Mouse (Mus musculus) cerebellum, adult 2 months (tissue): ENCODE measurements at regions not wholly inside any gene's neighbourhood (a gene's known extent, or its start where the extent isn't known, plus 50 kb on each side); places are given as distances from the start of the nearest gene placed in this dataset.

Experiments
- DNase-seq, 2 experiments: peaks; one replicate each; pipeline ENCODE4 v3.0.0; 2021
- H3K27ac ChIP-seq: fragments of 200-500 bp; 2 replicates; pipeline ENCODE4 v1.5.1; 2012; ENCODE audit warnings: low read length, control low read depth, inconsistent platforms; ENCODE audit not compliant: insufficient read depth
- H3K27me3 ChIP-seq: fragments of 200-500 bp; 2 replicates; pipeline ENCODE4 v1.6.1; 2012; ENCODE audit warnings: inconsistent platforms, mild to moderate bottlenecking, low read length, moderate library complexity; ENCODE audit not compliant: control insufficient read depth, insufficient read depth
- H3K4me1 ChIP-seq: fragments of 200-500 bp; 2 replicates; pipeline ENCODE4 v1.6.1; 2011; ENCODE audit warnings: low read length; ENCODE audit not compliant: control insufficient read depth, insufficient read depth
- H3K4me3 ChIP-seq: fragments of 200-500 bp; replicated peaks from 2 replicates; pipeline ENCODE3; 2011; ENCODE audit warnings: mild to moderate bottlenecking, low read depth, low read length, control low read depth; ENCODE audit not compliant: insufficient read depth
- CTCF ChIP-seq: fragments of 200-500 bp; IDR thresholded peaks from 2 replicates; pipeline ENCODE4 v1.5.1; 2011; ENCODE audit warnings: low read depth, mild to moderate bottlenecking, control low read depth, low read length, moderate library complexity, borderline replicate concordance; ENCODE audit not compliant: insufficient read depth
- POLR2A ChIP-seq: fragments of 200-500 bp; IDR thresholded peaks from 2 replicates; pipeline ENCODE4 v1.6.1; 2011; ENCODE audit warnings: low read length, control low read depth, borderline replicate concordance; ENCODE audit not compliant: insufficient read depth
- WGBS: fragments of 180-500 bp; shearing (Covaris S2); methylation state at CpG from one replicate; pipeline ENCODE4 v1.1.7; 2018; 5-methylcytosine and 5-hydroxymethylcytosine counted together

DNA sequence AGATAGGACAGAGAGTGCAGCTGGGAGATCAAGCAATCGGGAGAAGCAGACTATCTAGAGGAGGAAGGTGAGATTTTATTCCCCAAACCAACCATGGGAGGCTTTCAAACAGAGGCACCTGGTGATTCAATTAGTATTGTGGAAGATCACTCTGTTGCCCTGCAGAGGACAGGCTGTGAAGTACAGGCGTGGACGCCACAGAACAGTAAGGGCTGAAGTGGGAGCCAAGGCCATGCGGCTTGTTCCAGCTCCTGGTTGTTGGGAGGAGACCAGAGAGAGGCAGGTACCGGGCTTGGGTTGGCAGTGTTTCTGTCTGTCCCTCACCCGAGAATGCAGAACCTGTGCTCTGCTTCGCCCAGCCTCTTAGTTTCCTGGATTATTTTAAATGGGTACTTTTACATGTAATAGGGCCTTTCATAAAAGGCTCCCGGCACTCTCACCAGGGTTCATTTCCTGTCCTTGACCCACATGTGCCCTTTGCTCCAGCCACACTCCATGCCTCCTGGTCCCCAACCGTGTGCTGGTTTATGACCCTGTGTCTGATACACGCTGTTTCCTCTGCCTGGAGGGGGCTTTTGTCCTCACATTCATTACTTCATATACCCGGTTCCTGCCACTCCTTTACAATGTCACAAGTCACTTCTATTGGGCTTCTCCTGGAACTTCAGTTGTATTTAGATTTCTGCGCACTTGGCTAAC is 58.3 kb downstream of the Vcpkmt start:
- Histone ChIP-seq H3K27me3 (no peaks in the 10 kb centered on the region), H3K4me3 (no peak overlapping the region), H3K27ac (no peak overlapping the region), H3K4me1 (no peaks in the 10 kb centered on the region; the same call in 1 of the 2 replicates)
- DNase-seq, result peak; percentile 50 to 66
- 36% methylated on average over 12 of the region's 12 CpGs for WGBS
- TF ChIP-seq POLR2A (no peak), CTCF (no peak)

DNA sequence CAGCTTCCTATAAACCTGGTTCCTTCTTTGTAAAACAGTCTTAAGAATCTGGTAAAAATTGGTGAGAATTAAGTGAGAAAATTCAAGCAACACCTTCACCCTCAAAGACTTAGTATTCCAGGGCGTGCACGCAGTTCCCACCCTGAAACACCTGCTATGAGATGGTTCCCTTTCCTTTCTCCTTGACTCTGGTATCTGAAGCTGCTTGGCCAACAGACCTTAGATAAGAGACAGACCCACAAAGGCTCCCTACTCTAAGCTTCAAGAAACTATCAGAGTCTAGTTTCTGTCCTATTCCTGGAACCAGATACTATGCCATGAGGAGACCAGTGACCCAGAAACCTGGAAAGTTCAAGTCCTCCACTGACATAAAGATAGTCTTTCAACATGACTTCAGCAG is 63.0 kb downstream of the Vcpkmt start:
- Histone ChIP-seq H3K4me3 (no peak overlapping the region), H3K27me3 (no peaks in the 10 kb centered on the region), H3K27ac (no peak overlapping the region), H3K4me1 (no peaks in the 10 kb centered on the region; the same call in 1 of the 2 replicates)
- no peak for DNase-seq
- TF ChIP-seq POLR2A, result no peak
- TF ChIP-seq CTCF, result no peak
- WGBS, result 100% methylated on average over 2 of the region's 2 CpGs

DNA sequence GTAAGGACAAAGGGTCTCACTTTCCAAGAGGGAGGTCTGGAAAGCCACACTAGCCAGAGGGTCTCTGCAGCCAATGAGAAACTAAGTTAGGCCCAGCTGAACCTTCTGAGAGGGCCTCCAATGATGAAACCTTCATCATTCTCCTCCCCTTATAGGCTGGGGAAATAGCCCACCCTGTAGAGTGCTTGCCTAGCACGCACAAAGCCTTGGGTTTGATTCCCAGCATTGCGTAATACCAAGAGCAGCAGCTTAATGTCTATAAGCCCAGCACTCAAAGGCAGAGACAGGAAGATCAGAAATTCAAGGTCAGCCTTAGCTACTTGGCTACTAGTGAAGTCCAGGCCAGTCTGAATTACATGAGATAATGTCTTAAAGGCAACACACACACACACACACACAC is 63.8 kb downstream of the Vcpkmt start:
- Histone ChIP-seq H3K4me3 (no peak overlapping the region), H3K27me3 (no peaks in the 10 kb centered on the region), H3K4me1 (no peaks in the 10 kb centered on the region), H3K27ac (no peak overlapping the region)
- TF ChIP-seq POLR2A (no peak), CTCF (no peak)
- no peak for DNase-seq
- WGBS, result 87% methylated on average over 2 of the region's 2 CpGs

DNA sequence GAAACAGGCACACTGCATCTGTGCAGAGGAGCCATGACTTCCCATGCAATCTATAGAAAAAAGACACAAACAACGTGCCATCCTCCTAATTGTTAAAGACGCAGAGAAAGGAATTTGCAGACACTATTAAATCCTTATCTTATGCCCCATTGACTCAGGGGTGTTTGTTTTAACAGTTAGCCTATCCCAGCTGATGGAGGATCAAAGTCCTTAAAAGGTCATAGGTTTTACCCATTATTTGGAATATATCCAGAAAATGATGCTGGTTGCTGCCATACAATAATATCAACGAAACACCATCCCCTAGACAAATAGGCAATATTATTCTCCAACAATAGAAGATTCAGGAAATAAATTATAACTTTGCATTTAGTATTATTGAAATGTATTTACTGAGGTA is 65.2 kb downstream of the Vcpkmt start:
- WGBS, result 94% methylated on average over 3 of the region's 3 CpGs

DNA sequence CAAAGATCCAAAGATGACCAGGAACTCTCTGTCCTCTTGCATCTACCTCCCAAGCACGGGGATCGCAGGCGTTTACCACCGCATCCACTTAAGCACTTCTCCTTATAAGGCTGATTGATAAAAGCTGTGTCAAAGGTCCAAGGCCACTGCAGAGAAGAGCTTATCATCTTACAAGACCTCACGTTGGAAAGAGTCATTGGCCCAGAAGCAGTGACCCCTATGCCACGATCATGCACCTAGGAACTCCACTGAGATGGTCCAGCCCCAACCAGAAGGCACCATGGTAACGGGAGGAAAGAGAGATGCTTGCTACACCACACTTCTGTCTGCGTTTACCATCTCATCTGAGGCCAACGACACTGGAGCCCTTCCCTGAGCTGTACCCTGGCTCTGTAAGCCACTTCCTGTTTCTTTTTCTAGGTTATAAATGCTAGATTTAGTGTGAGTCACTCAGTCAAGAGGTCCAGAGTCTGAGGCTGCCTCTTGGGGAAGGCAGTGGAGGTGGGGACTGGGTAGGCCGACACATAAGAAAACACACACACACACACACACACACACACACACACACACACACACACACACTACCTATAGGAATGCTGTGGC is 66.4 kb downstream of the Vcpkmt start:
- H3K27ac ChIP-seq, result no peak overlapping the region
- no peak overlapping the region for H3K4me3 ChIP-seq
- no peaks in the 10 kb centered on the region for H3K27me3 ChIP-seq
- no peak for DNase-seq
- no peak for TF ChIP-seq POLR2A
- TF ChIP-seq CTCF, result no peak
- H3K4me1 ChIP-seq, result no peaks in the 10 kb centered on the region
- 87% methylated on average over 10 of the region's 10 CpGs for WGBS

More for the DNA sequence above, 65.2 kb downstream of the Vcpkmt start:
- Histone ChIP-seq H3K4me3 (no peak overlapping the region), H3K4me1 (no peaks in the 10 kb centered on the region), H3K27ac (no peak overlapping the region), H3K27me3 (no peaks in the 10 kb centered on the region)
- DNase-seq, result no peak
- TF ChIP-seq POLR2A (no peak), CTCF (no peak)

DNA sequence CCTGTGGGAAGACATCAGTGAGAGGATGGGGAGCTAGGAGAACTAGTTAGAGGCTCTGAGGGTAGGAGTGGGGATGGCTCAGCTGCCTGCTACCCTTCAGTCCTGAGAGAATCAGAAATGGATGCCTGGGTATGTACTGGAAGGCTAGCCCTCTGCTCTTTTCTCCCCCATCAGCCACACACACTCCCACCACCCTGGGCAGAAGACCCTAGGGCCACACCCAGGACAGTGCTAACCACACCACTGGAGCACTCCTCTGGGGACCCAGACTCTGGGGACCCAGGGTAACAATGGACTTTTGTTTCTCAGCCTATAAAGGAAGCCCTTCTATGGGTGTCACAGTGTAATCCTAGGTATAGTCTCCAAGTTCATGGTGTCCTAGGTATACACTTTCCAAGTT is 67.0 kb downstream of the Vcpkmt start:
- Histone ChIP-seq H3K27ac (no peak overlapping the region), H3K4me3 (no peak overlapping the region), H3K4me1 (no peaks in the 10 kb centered on the region), H3K27me3 (no peaks in the 10 kb centered on the region)
- TF ChIP-seq POLR2A (no peak), CTCF (no peak)
- no peak for DNase-seq

DNA sequence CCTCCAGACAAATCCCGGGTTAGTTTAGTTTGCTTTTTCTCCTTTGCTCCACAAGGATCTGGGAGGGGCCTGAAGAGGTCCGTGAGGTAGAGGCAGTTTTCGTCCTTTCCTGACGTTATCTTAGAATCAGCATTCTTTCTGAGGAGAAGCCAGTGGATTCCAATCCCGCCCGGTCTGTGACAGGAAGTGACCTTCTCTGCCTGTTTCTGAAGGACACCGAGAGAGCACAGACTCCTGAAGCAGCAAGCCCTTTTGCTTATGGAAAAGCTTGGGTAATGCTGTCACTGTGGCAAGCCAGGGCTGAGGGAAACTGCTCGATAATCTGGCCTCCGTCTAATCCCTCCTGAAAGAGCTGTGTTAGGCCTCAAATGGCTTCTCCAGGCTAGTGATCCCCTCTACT is 67.7 kb downstream of the Vcpkmt start:
- no peak overlapping the region for H3K27ac ChIP-seq
- 81% methylated on average over 9 of the region's 9 CpGs for WGBS
- H3K4me3 ChIP-seq, result no peak overlapping the region
- no peaks in the 10 kb centered on the region for H3K4me1 ChIP-seq
- TF ChIP-seq CTCF (no peak), POLR2A (no peak)
- DNase-seq, result no peak
- no peaks in the 10 kb centered on the region for H3K27me3 ChIP-seq

DNA sequence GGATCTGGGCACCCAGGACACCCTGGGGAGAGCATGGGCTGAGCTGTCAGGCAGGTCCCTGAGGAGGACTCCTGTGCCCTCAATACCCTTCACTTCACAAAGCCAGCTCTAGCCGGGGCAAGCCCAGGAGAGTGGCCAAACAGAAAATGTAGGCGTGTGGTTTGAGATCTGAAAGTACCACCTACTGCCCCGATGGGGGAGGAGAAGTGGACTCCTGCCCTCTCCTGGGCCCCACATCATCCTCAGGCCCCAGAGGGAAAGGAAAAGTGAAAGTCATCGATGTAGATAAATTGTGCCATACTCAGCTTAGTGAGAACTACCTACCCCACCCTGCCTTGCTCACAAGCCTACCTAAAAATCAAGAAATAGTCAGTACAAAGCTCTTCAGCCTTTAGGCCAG is 69.7 kb downstream of the Vcpkmt start:
- TF ChIP-seq CTCF (no peak), POLR2A (no peak)
- 54% methylated on average over 4 of the region's 4 CpGs for WGBS

More for the DNA sequence above, 69.7 kb downstream of the Vcpkmt start:
- Histone ChIP-seq H3K4me3 (no peak overlapping the region), H3K4me1 (no peaks in the 10 kb centered on the region), H3K27me3 (no peaks in the 10 kb centered on the region), H3K27ac (no peak overlapping the region)
- no peak for DNase-seq
